Mouse (Mus musculus): ENCODE measurements at regions not wholly inside any gene's neighbourhood (a gene's known extent, or its start where the extent isn't known, plus 50 kb on each side); places are given as distances from the start of the nearest gene placed in this dataset.
A peak's percentile ranks its signal among the peaks of the same experiment; 100 is the strongest.

- H3K27ac ChIP-seq = no peak overlapping the region
- H3K4me1 ChIP-seq (replicated peaks) = peaks cover 40% of the 10 kb centered on the region
Measured at GRCm38 (mm10) chr1:126931093-126931492, 100.5 kb upstream of the Nckap5 start.

DNA sequence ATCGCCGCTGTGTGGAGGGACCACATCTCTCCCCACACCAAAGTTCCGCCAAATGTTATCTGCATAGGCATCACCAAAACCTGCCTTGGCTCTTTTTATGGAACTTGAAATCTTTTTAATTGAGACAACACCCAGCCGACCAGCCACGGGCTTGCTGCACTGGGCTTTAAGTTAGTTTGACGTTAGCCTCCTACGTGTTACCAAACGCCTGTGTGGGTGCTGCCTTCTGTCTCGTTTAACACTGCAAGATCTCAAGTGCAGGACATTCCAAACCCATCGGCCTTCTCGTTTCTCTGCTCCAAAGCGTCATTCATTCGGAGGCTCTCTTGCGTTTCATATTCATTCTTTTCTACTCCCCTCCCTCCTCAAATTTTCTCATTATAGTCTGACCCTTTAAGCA lies 100.0 kb upstream of the Nckap5 start:
- H3K9ac ChIP-seq = no peak overlapping the region
- no peak overlapping the region for H3K4me2 ChIP-seq
- H3K27me3 ChIP-seq = no peaks in the 10 kb centered on the region
- peaks cover 44% of the 10 kb centered on the region for H3K4me1 ChIP-seq (replicated peaks)
- no peaks in the 10 kb centered on the region for H3K36me3 ChIP-seq
- no peaks in the 10 kb centered on the region for H3K9me3 ChIP-seq
- 75% methylated on average over 14 of the region's 14 CpGs for WGBS
- H3K27ac ChIP-seq = no peak overlapping the region
- H3K4me3 ChIP-seq = no peak overlapping the region
- no peak for ATAC-seq (ENCODE audit: low FRiP score)

More at GRCm38 (mm10) chr1:126931093-126931492, 100.5 kb upstream of the Nckap5 start:
- H3K27me3 ChIP-seq = no peaks in the 10 kb centered on the region
- WGBS = 67% methylated on average over 10 of the region's 10 CpGs
- no peaks in the 10 kb centered on the region for H3K9me3 ChIP-seq
- H3K36me3 ChIP-seq = no peaks in the 10 kb centered on the region
- no peak overlapping the region for H3K4me2 ChIP-seq
- H3K4me3 ChIP-seq = no peak overlapping the region
- no peak overlapping the region for H3K9ac ChIP-seq
- ATAC-seq (ENCODE audit: low FRiP score) = no peak

DNA sequence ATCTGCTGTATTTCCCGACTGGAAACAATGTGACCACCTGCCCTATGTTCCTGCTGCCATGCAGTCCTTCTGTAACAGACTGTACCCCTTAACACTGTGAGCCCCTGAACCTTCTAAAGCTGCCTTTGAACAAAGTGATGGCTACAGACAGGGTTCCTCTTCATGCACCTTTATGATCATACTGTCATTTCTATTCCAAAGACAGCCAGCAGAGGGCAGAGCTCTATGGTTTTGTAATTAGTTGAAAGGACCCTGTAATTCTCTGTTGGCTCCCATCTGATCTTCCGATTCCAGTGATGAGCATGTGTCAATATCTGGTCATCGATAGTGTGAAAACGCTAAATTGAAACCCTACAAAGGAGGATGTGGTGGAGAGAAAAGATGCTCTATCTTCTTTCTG lies 99.1 kb upstream of the Nckap5 start:
- peaks cover 51% of the 10 kb centered on the region for H3K4me1 ChIP-seq (replicated peaks)
- no peaks in the 10 kb centered on the region for H3K9me3 ChIP-seq
- H3K4me2 ChIP-seq = no peak overlapping the region
- H3K36me3 ChIP-seq = no peaks in the 10 kb centered on the region
- 66% methylated on average over 4 of the region's 4 CpGs for WGBS
- H3K27me3 ChIP-seq = no peaks in the 10 kb centered on the region
- H3K9ac ChIP-seq = no peak overlapping the region
- H3K27ac ChIP-seq = no peak overlapping the region
- no peak for ATAC-seq (ENCODE audit: low FRiP score)
- H3K4me3 ChIP-seq = no peak overlapping the region

GRCm38 (mm10) chr1:126928186-126928585 lies 97.6 kb upstream of the Nckap5 start:
- peak overlapping the region; percentile 52; the same call in 1 of the 2 replicates for H3K27ac ChIP-seq
- WGBS = 28% methylated on average over 7 of the region's 7 CpGs
- H3K4me2 ChIP-seq = no peak overlapping the region
- no peaks in the 10 kb centered on the region for H3K9me3 ChIP-seq
- no peaks in the 10 kb centered on the region for H3K36me3 ChIP-seq
- H3K4me3 ChIP-seq = no peak overlapping the region
- peaks cover 51% of the 10 kb centered on the region for H3K4me1 ChIP-seq (replicated peaks)
- no peak for ATAC-seq (ENCODE audit: low FRiP score)
- H3K27me3 ChIP-seq = no peaks in the 10 kb centered on the region
- 0 out of 2 replicates have a peak overlapping the region, but pooled peaks have one; percentile 39 for H3K9ac ChIP-seq

DNA sequence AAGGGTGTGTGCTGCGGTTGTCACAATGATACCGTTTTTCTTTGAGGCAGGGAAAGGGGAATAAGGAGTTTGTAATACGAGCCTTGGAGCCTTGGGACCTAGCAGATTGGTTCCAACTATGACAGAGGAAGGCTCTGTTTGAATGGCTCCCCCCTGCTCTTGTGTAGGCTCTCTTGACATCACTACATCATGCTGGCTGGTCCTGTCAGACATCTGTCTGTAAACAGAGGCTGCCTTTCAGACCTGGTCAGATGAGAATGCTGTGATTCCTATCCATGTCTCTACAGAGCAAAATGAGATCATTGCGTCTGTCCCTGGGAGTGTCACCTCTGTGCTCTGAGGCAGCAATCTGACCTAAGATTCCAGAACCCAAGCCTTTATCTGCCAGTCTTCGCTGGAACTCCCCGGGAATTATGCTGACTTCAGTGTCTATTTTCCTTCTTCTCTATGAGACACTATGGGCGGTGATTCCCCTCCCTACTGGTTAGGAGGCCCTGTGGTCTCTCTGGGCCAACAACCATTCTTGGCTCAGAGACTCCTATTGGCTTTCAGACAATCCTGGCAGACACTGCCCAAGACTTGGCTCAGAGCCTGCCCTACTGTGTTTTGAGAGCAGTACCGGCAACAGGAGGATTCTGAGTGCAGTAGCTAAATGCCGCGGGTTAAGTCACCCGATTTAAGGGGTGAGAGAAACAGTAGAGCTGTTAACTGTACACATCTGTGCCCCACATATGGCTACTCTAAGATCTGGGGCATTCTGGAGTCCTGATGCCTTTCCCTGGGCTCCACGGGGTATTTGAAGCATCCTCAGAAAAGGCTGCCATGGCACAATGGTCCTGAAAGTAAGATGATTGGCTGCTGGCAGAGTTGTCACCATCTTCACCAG lies 94.8 kb upstream of the Nckap5 start:
- 65% methylated on average over 12 of the region's 12 CpGs for WGBS
- peak; percentile 84 for ATAC-seq (ENCODE audit: low FRiP score)
- peak overlapping the region; percentile 58 for H3K27ac ChIP-seq
- no peak overlapping the region for H3K4me3 ChIP-seq
- no peaks in the 10 kb centered on the region for H3K27me3 ChIP-seq
- peaks cover 38% of the 10 kb centered on the region for H3K4me1 ChIP-seq (replicated peaks)
- no peak overlapping the region for H3K9ac ChIP-seq
- no peak overlapping the region for H3K4me2 ChIP-seq
- H3K36me3 ChIP-seq = no peaks in the 10 kb centered on the region
- H3K9me3 ChIP-seq = no peaks in the 10 kb centered on the region

- ATAC-seq (ENCODE audit: low FRiP score) = no peak
- no peaks in the 10 kb centered on the region for H3K27me3 ChIP-seq
- no peaks in the 10 kb centered on the region for H3K36me3 ChIP-seq
- peaks cover 35% of the 10 kb centered on the region for H3K4me1 ChIP-seq (replicated peaks)
- no peak overlapping the region for H3K9ac ChIP-seq
- H3K9me3 ChIP-seq = no peaks in the 10 kb centered on the region
- H3K27ac ChIP-seq = no peak overlapping the region
- WGBS = 85% methylated on average over 4 of the region's 4 CpGs
- H3K4me2 ChIP-seq = no peak overlapping the region
- H3K4me3 ChIP-seq = no peak overlapping the region
Measured at GRCm38 (mm10) chr1:126923981-126924380, 93.4 kb upstream of the Nckap5 start.

DNA sequence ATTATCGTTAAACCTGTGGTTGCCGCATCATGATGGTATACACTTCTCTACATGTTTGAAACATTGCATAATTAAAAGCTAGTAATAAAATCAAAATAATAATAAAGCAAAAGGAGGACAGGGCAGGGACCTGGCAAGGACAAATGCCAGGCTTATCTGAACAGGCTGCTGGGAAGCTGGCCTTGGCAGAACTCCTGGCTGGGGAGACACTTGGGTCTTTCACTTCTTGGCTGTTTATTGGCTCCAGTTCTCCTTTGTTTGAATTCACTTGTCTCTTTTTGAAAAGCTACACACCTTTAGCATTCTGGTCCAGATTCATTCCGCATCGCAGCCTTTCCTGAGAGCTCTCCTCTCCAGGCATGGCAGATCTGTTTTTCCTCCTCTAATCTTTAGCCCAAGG lies 91.6 kb upstream of the Nckap5 start:
- Histone ChIP-seq H3K4me3 (no peak overlapping the region), H3K27ac (no peak overlapping the region), H3K4me2 (no peak overlapping the region), H3K4me1 (replicated peaks) (peaks cover 25% of the 10 kb centered on the region), H3K27me3 (no peaks in the 10 kb centered on the region), H3K9me3 (no peaks in the 10 kb centered on the region), H3K9ac (no peak overlapping the region), H3K36me3 (no peaks in the 10 kb centered on the region)
- ATAC-seq (ENCODE audit: low FRiP score) = no peak
- WGBS = 83% methylated on average over 4 of the region's 4 CpGs

GRCm38 (mm10) chr1:126918876-126919275 lies 88.3 kb upstream of the Nckap5 start:
- Histone ChIP-seq H3K4me1 (replicated peaks) (0 out of 2 replicates have a peak, but pooled peaks cover 4% of the 10 kb centered on the region), H3K9me3 (no peaks in the 10 kb centered on the region), H3K36me3 (no peaks in the 10 kb centered on the region), H3K27ac (no peak overlapping the region), H3K4me2 (no peak overlapping the region), H3K4me3 (no peak overlapping the region), H3K27me3 (no peaks in the 10 kb centered on the region), H3K9ac (no peak overlapping the region)
- no peak for ATAC-seq (ENCODE audit: low FRiP score)
- 91% methylated on average over 1 of the region's 1 CpGs for WGBS

DNA sequence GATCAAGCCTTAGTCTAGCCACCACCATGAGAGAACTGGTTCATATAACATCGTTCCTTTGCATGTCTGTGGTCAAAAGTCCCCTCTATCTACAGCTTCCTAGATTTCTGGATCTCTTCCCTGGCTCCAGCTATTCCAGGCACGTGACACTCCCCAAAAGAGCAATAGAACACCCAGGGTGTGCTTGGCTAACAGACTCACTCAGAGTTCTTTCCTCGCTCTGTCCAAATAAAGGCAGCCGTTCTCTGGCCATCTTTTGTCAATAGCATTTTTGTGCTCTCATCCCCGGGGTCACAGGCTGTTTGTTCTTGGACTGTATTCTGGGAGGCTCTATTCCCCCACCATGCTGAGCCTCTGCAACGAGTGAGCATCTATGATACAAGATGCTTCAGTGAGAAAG lies 87.3 kb upstream of the Nckap5 start:
- H3K4me3 ChIP-seq = no peak overlapping the region
- no peak overlapping the region for H3K9ac ChIP-seq
- no peaks in the 10 kb centered on the region for H3K27me3 ChIP-seq
- no peak overlapping the region for H3K4me2 ChIP-seq
- no peak overlapping the region for H3K27ac ChIP-seq
- ATAC-seq (ENCODE audit: low FRiP score) = 0 out of 2 replicates have a peak, but pooled peaks have one; percentile 46
- no peaks in the 10 kb centered on the region for H3K9me3 ChIP-seq
- 0 out of 2 replicates have a peak, but pooled peaks cover 4% of the 10 kb centered on the region for H3K4me1 ChIP-seq (replicated peaks)
- 28% methylated on average over 6 of the region's 6 CpGs for WGBS
- H3K36me3 ChIP-seq = no peaks in the 10 kb centered on the region

DNA sequence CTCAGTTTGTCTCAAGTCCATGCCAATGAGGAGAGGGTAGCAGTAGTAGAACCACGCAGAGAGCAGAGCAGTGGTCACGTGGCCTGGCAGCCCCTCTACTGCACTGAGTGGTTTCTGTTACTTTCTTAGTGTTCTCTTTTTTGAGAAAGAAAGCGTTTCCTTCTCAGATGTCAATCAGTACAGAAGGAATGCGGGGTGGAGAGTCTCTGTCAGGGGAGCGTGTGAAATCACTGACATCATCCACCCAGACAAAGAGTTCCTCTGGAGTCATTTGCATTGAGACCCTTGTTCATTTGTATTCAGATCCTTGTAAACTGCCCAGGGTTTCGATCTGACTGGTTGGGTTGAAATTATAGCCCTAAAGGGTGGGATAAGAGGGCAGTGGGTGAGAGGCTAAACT lies 85.8 kb upstream of the Nckap5 start:
- peak; percentile 84 for ATAC-seq (ENCODE audit: low FRiP score)
- 28% methylated on average over 6 of the region's 6 CpGs for WGBS
- no peaks in the 10 kb centered on the region for H3K36me3 ChIP-seq
- H3K4me1 ChIP-seq (replicated peaks) = 0 out of 2 replicates have a peak, but pooled peaks cover 4% of the 10 kb centered on the region
- no peak overlapping the region for H3K4me2 ChIP-seq
- H3K27me3 ChIP-seq = no peaks in the 10 kb centered on the region
- no peaks in the 10 kb centered on the region for H3K9me3 ChIP-seq
- H3K9ac ChIP-seq = no peak overlapping the region
- H3K4me3 ChIP-seq = no peak overlapping the region
- no peak overlapping the region for H3K27ac ChIP-seq

DNA sequence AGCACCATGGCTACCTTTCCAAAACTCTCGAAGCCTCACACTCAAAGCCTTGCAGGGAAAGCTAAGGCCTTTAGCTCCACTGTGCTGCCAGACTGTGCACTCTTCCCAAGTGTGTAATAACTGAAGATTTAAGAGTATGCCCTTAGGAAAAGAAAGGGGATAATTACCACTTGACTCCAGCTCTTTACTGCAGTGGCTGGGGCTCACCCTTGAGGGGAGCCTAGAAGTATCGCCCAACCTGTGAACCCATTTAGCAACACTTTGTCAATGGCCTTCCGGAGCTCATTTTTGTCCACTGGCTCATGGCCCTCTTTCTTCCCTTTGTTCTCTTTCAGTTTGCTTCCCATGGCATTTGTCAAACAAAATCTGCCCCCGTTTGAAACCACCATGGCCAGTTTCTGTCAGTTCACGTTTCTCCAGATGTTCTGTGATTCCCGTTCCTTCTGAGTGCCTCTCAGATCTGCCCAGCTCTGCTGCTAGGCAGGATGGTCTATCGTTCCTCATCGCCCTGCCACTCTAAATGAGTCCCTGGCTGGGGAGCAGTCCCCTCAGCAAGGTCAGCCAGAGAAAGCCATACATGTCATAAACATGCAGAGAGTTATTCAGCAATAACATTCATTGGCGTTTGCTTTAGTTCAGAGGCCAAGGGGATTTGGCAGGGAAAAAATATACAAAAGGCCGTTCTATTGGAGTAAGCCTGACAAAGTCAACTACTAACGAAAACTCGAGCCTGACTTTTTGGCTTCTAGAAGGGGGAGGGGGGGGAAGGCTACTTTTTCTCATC lies 80.9 kb upstream of the Nckap5 start:
- Histone ChIP-seq H3K9ac (no peak overlapping the region), H3K27me3 (no peaks in the 10 kb centered on the region), H3K4me3 (no peak overlapping the region), H3K9me3 (no peaks in the 10 kb centered on the region), H3K36me3 (no peaks in the 10 kb centered on the region), H3K4me2 (no peak overlapping the region), H3K27ac (no peak overlapping the region), H3K4me1 (replicated peaks) (no peaks in the 10 kb centered on the region)
- 66% methylated on average over 12 of the region's 12 CpGs for WGBS
- no peak for ATAC-seq (ENCODE audit: low FRiP score)

DNA sequence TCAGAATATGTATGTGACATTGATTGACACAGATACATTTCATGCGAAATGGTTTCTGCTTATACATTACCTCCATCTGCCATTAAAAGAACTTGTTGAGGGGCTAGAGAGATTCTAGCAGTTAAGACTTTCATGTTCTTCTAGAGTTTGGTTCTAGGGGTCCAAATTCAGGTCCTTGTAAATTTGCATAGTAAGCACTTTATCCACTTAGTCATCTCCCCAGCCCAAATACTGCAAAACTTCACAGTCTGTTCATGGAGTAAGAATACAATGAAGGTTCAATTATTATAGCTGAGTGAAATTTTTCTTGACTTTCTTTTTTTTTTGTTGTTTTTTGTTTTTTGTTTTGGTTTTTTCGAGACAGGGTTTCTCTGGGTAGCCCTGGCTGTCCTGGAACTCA lies 76.8 kb upstream of the Nckap5 start:
- Histone ChIP-seq H3K36me3 (no peaks in the 10 kb centered on the region), H3K9me3 (no peaks in the 10 kb centered on the region), H3K27me3 (no peaks in the 10 kb centered on the region), H3K4me3 (no peak overlapping the region), H3K27ac (no peak overlapping the region), H3K4me2 (no peak overlapping the region), H3K9ac (no peak overlapping the region), H3K4me1 (replicated peaks) (no peaks in the 10 kb centered on the region)
- WGBS = 86% methylated on average over 2 of the region's 2 CpGs
- ATAC-seq (ENCODE audit: low FRiP score) = no peak

All from hindbrain, embryonic 13.5 days (tissue).